Mouse (Mus musculus) brain, embryonic 14.5 days (tissue): ENCODE results near the gene Eml2.

Experiments used
- CTCF ChIP-seq: fragments of 200-500 bp; IDR thresholded peaks from 2 replicates; pipeline ENCODE4 v1.5.1; 2012; ENCODE audit warnings: inconsistent platforms, mild to moderate bottlenecking, moderate library complexity, borderline replicate concordance; ENCODE audit not compliant: insufficient read depth, insufficient read length; ENCODE audit errors: extremely low read depth
- POLR2A ChIP-seq: fragments of 200-500 bp; IDR thresholded peaks from 2 replicates; pipeline ENCODE4 v1.6.1; 2012; ENCODE audit warnings: mild to moderate bottlenecking, inconsistent platforms, borderline replicate concordance; ENCODE audit not compliant: poor library complexity, insufficient read depth, insufficient read length, severe bottlenecking; ENCODE audit errors: extremely low read depth

DNA sequence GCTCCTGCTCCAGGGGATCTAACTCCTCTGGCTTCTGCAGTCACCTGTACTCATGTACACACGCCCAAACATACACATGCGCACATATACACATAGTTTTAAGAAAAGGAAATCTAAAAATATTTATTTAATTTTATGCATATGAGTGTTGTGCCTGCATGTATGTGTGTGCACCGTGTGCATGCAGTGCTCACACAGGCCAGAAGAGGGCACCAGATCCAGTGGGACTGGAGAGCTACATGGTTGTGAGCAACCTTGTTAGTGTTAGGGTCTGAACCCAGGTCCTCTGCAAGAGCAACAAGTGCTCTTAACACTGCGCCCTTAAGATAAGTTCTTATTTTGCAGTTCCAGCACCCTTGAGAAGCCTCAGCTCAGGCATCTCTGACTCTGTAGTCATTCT is 18.5 kb downstream of the Eml2 start:
- TF ChIP-seq CTCF (peak; percentile 32; the same call in 1 of the 2 replicates), POLR2A (no peak)
